Mouse (Mus musculus) erythroblast, embryonic 14.5 days (primary cell): Measurements from ENCODE around the gene Eif4g3.

Experiments used
- GATA1 ChIP-seq: IDR thresholded peaks from 2 replicates; pipeline ENCODE4 v1.6.1; 2012; ENCODE audit warnings: low read length, inconsistent platforms, mixed read lengths
- TAL1 ChIP-seq: IDR thresholded peaks from 3 replicates; pipeline ENCODE4 v1.6.1; 2012; ENCODE audit warnings: low read length, inconsistent platforms, mixed read lengths

- no peak for TF ChIP-seq TAL1
- no peak for TF ChIP-seq GATA1
Measured at GRCm38 (mm10) chr4:137962643-137963350, 30.0 kb upstream of the Eif4g3 start.
